Mouse (Mus musculus): ENCODE measurements around the gene Apopt1. TPM values are rescaled to one million over a fixed set of nuclear protein-coding genes. Genes with fewer than 3 reads are reported as not detected.
A peak's percentile ranks its signal among the peaks of the same experiment; 100 is the strongest.

The Apopt1 gene
- total and polyA plus RNA-seq, 2 experiments = 24.3 to 78.4 TPM

- peaks cover 2% of the 10 kb centered on the region; the same call in 1 of the 2 replicates for H3K79me2 ChIP-seq (ENCODE audit: control insufficient read depth, insufficient read depth, low read length)
- peak; percentile 92 for DNase-seq (ENCODE audit: extremely low read depth, low read depth, low spot score)
- H3K9ac ChIP-seq (ENCODE audit: low read depth, low read length) = peak overlapping the region; percentile 11
- H3K27ac ChIP-seq (replicated peaks; ENCODE audit: insufficient read depth, low read depth, low read length) = peak overlapping the region; percentile 90
- no peak for TF ChIP-seq CTCF (IDR thresholded peaks at IDR 0.05; ENCODE audit: low read depth, low read length)
- no peak for TF ChIP-seq POLR2A (IDR thresholded peaks at IDR 0.05; ENCODE audit: extremely low read depth, insufficient read depth, low read length)
- 32% methylated on average over 5 of the region's 5 CpGs for WGBS
- H3K27me3 ChIP-seq (ENCODE audit: control insufficient read depth, insufficient read depth, low read length) = no peaks in the 10 kb centered on the region
- no peak overlapping the region for H3K4me3 ChIP-seq (ENCODE audit: insufficient read depth, low read depth, low read length)
- H3K36me3 ChIP-seq (ENCODE audit: control insufficient read depth, insufficient read depth, low read length) = peaks cover 11% of the 10 kb centered on the region
- peaks cover 19% of the 10 kb centered on the region for H3K4me1 ChIP-seq (ENCODE audit: control insufficient read depth, insufficient read depth, low read length)
Observed at GRCm38 (mm10) chr12:111790090-111790489, 77.0 kb downstream of the Apopt1 start.

GRCm38 (mm10) chr12:111790631-111791030 is 77.6 kb downstream of the Apopt1 start:
- Histone ChIP-seq H3K27ac (replicated peaks; ENCODE audit: insufficient read depth, low read depth, low read length) (peak overlapping the region; percentile 90), H3K4me1 (ENCODE audit: control insufficient read depth, insufficient read depth, low read length) (peaks cover 19% of the 10 kb centered on the region), H3K36me3 (ENCODE audit: control insufficient read depth, insufficient read depth, low read length) (peaks cover 11% of the 10 kb centered on the region), H3K27me3 (ENCODE audit: control insufficient read depth, insufficient read depth, low read length) (no peaks in the 10 kb centered on the region), H3K9ac (ENCODE audit: low read depth, low read length) (peak overlapping the region; percentile 8; the same call in 1 of the 2 replicates), H3K79me2 (ENCODE audit: control insufficient read depth, insufficient read depth, low read length) (peaks cover 2% of the 10 kb centered on the region; the same call in 1 of the 2 replicates), H3K4me3 (ENCODE audit: insufficient read depth, low read depth, low read length) (no peak overlapping the region)
- TF ChIP-seq POLR2A (IDR thresholded peaks at IDR 0.05; ENCODE audit: extremely low read depth, insufficient read depth, low read length) (no peak), CTCF (IDR thresholded peaks at IDR 0.05; ENCODE audit: low read depth, low read length) (no peak)
- DNase-seq (ENCODE audit: extremely low read depth, low read depth, low spot score) = peak; percentile 90
- WGBS = 41% methylated on average over 7 of the region's 7 CpGs

- Histone ChIP-seq H3K27me3 (ENCODE audit: control insufficient read depth, insufficient read depth, low read length) (no peaks in the 10 kb centered on the region), H3K79me2 (ENCODE audit: control insufficient read depth, insufficient read depth, low read length) (peaks cover 2% of the 10 kb centered on the region; the same call in 1 of the 2 replicates), H3K36me3 (ENCODE audit: control insufficient read depth, insufficient read depth, low read length) (peaks cover 10% of the 10 kb centered on the region), H3K4me1 (ENCODE audit: control insufficient read depth, insufficient read depth, low read length) (peaks cover 19% of the 10 kb centered on the region), H3K4me3 (ENCODE audit: insufficient read depth, low read depth, low read length) (no peak overlapping the region), H3K27ac (replicated peaks; ENCODE audit: insufficient read depth, low read depth, low read length) (peak overlapping the region; percentile 90; the same call in 1 of the 2 replicates), H3K9ac (ENCODE audit: low read depth, low read length) (no peak overlapping the region)
- WGBS = 90% methylated on average over 13 of the region's 13 CpGs
- DNase-seq (ENCODE audit: extremely low read depth, low read depth, low spot score) = no peak
- TF ChIP-seq CTCF (IDR thresholded peaks at IDR 0.05; ENCODE audit: low read depth, low read length) = no peak
- no peak for TF ChIP-seq POLR2A (IDR thresholded peaks at IDR 0.05; ENCODE audit: extremely low read depth, insufficient read depth, low read length)
Observed at GRCm38 (mm10) chr12:111791474-111792104, 78.5 kb downstream of the Apopt1 start.

GRCm38 (mm10) chr12:111794102-111794501 is 81.0 kb downstream of the Apopt1 start:
- Histone ChIP-seq H3K27ac (replicated peaks; ENCODE audit: insufficient read depth, low read depth, low read length) (no peak overlapping the region), H3K4me1 (ENCODE audit: control insufficient read depth, insufficient read depth, low read length) (peaks cover 16% of the 10 kb centered on the region), H3K36me3 (ENCODE audit: control insufficient read depth, insufficient read depth, low read length) (peaks cover 8% of the 10 kb centered on the region), H3K4me3 (ENCODE audit: insufficient read depth, low read depth, low read length) (no peak overlapping the region), H3K9ac (ENCODE audit: low read depth, low read length) (no peak overlapping the region), H3K27me3 (ENCODE audit: control insufficient read depth, insufficient read depth, low read length) (no peaks in the 10 kb centered on the region), H3K79me2 (ENCODE audit: control insufficient read depth, insufficient read depth, low read length) (peaks cover 2% of the 10 kb centered on the region; the same call in 1 of the 2 replicates)
- peak; percentile 72 for DNase-seq (ENCODE audit: extremely low read depth, low read depth, low spot score)
- WGBS = 91% methylated on average over 22 of the region's 22 CpGs
- TF ChIP-seq POLR2A (IDR thresholded peaks at IDR 0.05; ENCODE audit: extremely low read depth, insufficient read depth, low read length) (no peak), CTCF (IDR thresholded peaks at IDR 0.05; ENCODE audit: low read depth, low read length) (no peak)

- Histone ChIP-seq H3K27me3 (ENCODE audit: control insufficient read depth, insufficient read depth, low read length) (no peaks in the 10 kb centered on the region), H3K27ac (replicated peaks; ENCODE audit: insufficient read depth, low read depth, low read length) (no peak overlapping the region), H3K36me3 (ENCODE audit: control insufficient read depth, insufficient read depth, low read length) (peaks cover 8% of the 10 kb centered on the region), H3K9ac (ENCODE audit: low read depth, low read length) (no peak overlapping the region), H3K79me2 (ENCODE audit: control insufficient read depth, insufficient read depth, low read length) (peaks cover 2% of the 10 kb centered on the region; the same call in 1 of the 2 replicates), H3K4me1 (ENCODE audit: control insufficient read depth, insufficient read depth, low read length) (peaks cover 11% of the 10 kb centered on the region), H3K4me3 (ENCODE audit: insufficient read depth, low read depth, low read length) (no peak overlapping the region)
- no peak for DNase-seq (ENCODE audit: extremely low read depth, low read depth, low spot score)
- no peak for TF ChIP-seq CTCF (IDR thresholded peaks at IDR 0.05; ENCODE audit: low read depth, low read length)
- no peak for TF ChIP-seq POLR2A (IDR thresholded peaks at IDR 0.05; ENCODE audit: extremely low read depth, insufficient read depth, low read length)
- WGBS = 97% methylated on average over 18 of the region's 18 CpGs
Observed at GRCm38 (mm10) chr12:111794526-111795179, 81.6 kb downstream of the Apopt1 start.

Measured in liver, adult 2 months (tissue).